Mouse (Mus musculus) brain, embryonic 14.5 days (tissue): Measurements from ENCODE around the gene Ppp1ca. TPM values are rescaled to one million over a fixed set of nuclear protein-coding genes. Genes with fewer than 3 reads are reported as not detected.

Experiments
- DNase-seq: peaks from one replicate; pipeline ENCODE4 v3.0.0-alpha.2; 2011; ENCODE audit warnings: low read depth
- CTCF ChIP-seq: fragments of 200-500 bp; IDR thresholded peaks from 2 replicates; pipeline ENCODE4 v1.5.1; 2012; ENCODE audit warnings: inconsistent platforms, mild to moderate bottlenecking, moderate library complexity, borderline replicate concordance; ENCODE audit not compliant: insufficient read depth, insufficient read length; ENCODE audit errors: extremely low read depth
- POLR2A ChIP-seq: fragments of 200-500 bp; IDR thresholded peaks from 2 replicates; pipeline ENCODE4 v1.6.1; 2012; ENCODE audit warnings: mild to moderate bottlenecking, inconsistent platforms, borderline replicate concordance; ENCODE audit not compliant: poor library complexity, insufficient read depth, insufficient read length, severe bottlenecking; ENCODE audit errors: extremely low read depth
- polyA plus RNA-seq: library from polyadenylated mRNA; depleted of rRNA; stranded (reverse); fragments of >200 nt; gene quantifications from 2 replicates; pipeline ENCODE4 v1.2.3, GENCODE M21; 2012

Gene Ppp1ca
- polyA plus RNA-seq, 1 experiment = 426 TPM

DNA sequence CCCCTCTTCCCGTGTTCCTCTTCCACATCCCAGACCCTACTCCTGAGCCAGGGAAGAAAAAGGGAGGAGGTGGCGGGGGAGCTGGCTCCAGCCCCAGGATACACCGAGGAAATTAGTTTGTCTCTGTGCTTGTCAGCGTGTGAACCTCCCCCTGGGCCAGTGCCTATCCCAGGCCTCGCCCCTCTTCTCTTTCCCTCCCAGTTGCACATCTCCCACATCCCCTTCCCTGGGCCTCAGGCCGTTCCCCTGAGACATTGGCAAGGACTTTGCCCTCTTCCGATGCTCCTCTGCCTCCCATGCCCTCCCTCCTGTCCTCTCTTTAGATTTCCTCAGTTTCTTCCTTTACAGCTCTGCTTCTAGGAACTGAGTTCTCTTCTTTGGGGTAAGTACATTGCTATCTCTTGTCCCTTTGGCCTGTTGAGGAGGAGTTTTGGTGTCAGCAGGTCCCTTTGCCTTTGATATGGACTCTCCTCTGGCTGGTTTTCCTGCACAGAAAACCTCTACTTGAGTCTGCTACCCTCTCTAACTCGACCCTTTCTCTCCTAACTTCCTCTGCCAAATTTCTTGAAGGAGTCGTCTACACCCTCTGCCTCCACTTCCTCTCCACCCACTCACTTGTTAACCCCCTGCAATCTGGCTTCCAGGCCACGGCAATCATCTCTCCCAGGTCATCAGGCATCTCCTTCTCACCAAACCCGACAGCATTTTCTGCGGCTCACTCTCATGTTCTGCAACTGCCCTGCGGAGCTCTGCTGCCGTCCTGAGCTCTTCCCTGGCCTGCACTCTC, 29.3 kb downstream of the Ppp1ca start:
- TF ChIP-seq POLR2A = no peak
- TF ChIP-seq CTCF = no peak
- peak; percentile 65 for DNase-seq

GRCm38 (mm10) chr19:4222165-4222564, 30.3 kb downstream of the Ppp1ca start:
- DNase-seq = no peak
- no peak for TF ChIP-seq CTCF
- no peak for TF ChIP-seq POLR2A

- TF ChIP-seq CTCF = no peak
- TF ChIP-seq POLR2A = no peak
- DNase-seq = no peak
These were observed 34.9 kb downstream of the Ppp1ca start for GRCm38 (mm10) chr19:4226779-4227178.

DNA sequence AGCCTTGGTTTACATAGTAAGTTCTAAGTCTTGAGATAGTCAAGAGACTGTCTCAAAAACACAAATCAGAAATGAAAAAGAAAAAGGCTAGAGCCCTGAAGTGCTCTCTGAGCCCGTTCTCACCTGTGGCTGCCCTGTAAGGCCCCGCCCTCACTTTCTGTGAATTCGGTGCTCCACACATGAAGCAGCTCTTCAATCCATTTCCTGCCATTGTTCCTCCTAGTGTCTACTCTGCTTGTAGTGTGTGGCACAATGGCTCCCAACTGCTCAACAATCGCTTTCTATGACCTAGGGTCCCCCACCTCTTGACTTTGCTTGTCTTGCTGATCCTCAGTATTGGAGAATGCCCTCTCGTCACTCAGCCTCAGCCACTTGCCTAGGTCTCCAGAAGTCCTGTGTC, 35.6 kb downstream of the Ppp1ca start:
- DNase-seq = no peak
- TF ChIP-seq POLR2A = no peak
- no peak for TF ChIP-seq CTCF

DNA sequence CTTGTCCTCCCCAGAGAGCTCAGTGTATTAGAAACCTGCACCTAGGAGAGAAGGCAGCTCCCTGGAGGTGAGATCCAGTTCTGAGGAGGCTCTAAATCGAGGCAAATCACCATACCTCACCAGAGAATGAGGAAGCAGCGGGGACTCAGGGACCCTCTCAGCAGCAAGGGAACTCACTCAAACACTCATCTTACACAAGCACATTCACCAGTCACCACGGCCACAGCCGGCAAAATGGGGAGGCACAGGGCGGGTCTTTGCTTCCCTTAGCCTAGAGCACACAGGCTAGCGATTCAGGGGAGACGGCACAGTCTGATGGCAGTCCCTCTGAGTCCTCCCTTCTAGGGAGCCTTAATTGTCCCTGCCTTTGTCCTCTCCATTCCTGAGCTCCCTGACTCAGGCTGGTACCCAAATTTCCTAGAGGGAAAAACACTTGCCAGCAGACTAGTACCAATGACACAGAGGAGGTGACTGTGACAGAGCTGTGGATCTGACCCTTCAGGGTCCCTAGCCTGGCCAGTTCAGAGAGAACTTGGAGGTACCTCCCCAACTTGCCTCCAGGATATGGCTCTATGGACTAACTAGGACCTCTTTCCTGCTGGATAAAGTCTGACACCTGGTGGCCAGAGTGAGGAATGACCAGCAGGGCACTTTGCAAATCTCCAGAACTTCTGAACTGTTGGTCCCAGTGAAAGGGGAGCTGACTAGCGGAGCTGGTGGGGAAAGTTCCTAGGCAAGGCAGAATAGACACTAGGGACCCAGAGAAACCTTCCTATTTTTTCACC, 36.2 kb downstream of the Ppp1ca start:
- peak; percentile 91 for TF ChIP-seq CTCF
- TF ChIP-seq POLR2A = no peak
- DNase-seq = peak; percentile 87

DNA sequence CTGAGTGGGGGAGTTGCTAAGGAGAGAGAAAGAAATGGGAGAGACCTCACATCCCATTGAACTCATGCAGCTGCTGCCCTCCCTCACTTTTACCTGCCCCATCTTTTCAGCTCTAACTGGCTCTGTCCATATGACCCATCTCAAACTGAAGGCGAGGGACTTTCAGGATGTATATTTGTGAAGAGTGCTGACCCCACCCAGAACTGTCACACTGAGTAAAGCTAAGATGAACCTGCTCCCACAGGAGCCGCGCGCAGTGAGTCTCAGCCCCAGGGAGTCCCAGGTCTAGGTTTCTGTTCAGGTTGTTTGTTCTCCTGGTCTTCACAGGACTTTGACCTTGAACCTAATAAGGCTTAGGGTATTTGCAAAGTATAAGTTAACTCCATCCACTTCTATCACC, 37.0 kb downstream of the Ppp1ca start:
- no peak for DNase-seq

GRCm38 (mm10) chr19:4229451-4230076, 37.7 kb downstream of the Ppp1ca start:
- TF ChIP-seq POLR2A = no peak
- no peak for TF ChIP-seq CTCF
- no peak for DNase-seq

More for the DNA sequence above, 37.0 kb downstream of the Ppp1ca start:
- TF ChIP-seq POLR2A = no peak
- TF ChIP-seq CTCF = no peak

- no peak for DNase-seq
- TF ChIP-seq POLR2A (no peak), CTCF (no peak)
These were observed 38.5 kb downstream of the Ppp1ca start for GRCm38 (mm10) chr19:4230415-4230814.

DNA sequence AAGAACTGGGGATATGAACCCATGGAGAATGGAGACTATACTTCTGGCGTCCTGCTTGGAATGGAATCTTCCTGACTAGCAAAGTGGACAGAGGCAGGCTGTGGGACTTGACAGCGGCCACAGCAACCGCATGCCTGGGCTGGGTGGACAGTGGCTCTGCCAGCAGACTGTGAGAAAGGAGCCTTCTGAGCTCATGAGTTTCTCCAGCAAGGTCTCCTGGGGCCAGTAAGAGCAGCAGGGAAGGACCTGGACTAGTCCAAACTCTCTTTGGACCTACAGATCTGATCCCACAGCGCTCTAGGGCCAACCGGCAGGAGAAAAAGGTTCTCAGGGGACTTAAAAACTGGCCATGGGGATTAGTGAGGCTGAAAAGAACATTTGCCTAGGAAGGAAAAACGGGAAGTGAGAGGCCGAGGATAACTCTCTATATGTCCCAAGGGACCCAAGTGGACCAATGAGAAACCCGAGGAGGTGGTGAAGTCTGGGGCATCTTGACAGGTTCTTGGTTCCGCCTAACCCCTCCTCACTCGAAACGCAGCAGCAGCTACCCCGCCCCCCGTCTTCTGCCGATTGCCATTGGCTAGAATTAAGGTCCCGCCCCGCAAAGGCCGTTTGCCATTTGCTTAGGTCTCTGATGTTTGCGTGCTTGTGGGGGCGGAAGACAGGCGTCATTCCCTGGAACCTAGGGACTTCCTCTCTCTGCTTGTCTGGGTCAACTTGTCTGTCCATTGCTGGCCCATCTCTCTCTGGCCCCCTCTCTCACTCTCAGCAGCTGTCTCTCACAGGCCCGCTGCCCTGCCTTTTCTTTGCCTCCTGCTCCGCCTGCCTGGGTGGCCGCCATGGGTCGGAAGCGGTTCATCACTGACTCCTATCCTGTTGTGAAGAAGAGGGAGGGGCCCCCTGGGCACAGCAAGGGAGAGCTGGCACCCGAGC, 39.7 kb downstream of the Ppp1ca start, which contains the start of gene Pold4:
Gene Pold4, plus strand, starts transcription at position 647 of the 933 bp plus-strand sequence.
- no peak for TF ChIP-seq CTCF
- no peak for TF ChIP-seq POLR2A
- peak; percentile 98 for DNase-seq

DNA sequence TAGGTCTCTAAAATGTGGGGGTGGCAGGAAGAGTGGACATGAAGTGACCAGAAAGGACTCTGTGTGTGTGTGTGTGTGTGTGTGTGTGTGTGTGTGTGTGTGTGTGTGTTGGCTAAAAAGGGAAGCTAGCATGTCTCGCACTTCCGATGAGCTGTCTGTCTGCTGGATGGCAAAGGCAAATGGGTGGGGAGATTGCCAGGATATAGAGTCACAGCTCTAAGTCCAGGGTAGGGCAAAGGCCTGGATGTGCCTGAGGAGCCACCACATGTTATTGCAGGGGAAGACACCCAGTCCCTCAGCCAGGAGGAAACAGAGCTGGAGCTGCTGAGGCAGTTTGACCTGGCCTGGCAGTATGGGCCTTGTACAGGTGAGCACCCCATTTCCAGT, 40.3 kb downstream of the Ppp1ca start:
- TF ChIP-seq CTCF (no peak), POLR2A (no peak)
- DNase-seq = no peak

DNA sequence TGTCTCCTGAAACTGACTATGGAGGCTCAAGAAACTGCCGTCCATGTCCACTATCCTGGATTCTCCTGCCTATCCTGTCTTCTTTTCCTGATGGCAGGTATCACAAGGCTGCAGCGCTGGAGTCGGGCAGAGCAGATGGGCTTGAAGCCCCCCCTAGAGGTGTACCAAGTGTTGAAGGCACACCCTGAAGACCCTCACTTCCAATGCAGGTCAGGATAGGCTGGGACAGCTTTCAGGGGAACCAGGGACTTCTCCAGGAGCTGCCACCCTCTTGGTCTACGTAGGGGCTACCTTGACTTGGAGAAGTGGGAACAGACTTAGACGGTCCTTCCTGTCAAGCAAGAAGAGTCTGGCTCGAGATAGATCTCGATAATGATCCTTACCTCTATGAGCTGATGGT, 40.8 kb downstream of the Ppp1ca start:
- DNase-seq = no peak
- TF ChIP-seq POLR2A (no peak), CTCF (no peak)

GRCm38 (mm10) chr19:4234548-4234947, 42.7 kb downstream of the Ppp1ca start:
- DNase-seq = no peak
- no peak for TF ChIP-seq CTCF
- no peak for TF ChIP-seq POLR2A
